Mouse (Mus musculus): Measurements from ENCODE around the gene Dip2b.

Gene Dip2b

DNA sequence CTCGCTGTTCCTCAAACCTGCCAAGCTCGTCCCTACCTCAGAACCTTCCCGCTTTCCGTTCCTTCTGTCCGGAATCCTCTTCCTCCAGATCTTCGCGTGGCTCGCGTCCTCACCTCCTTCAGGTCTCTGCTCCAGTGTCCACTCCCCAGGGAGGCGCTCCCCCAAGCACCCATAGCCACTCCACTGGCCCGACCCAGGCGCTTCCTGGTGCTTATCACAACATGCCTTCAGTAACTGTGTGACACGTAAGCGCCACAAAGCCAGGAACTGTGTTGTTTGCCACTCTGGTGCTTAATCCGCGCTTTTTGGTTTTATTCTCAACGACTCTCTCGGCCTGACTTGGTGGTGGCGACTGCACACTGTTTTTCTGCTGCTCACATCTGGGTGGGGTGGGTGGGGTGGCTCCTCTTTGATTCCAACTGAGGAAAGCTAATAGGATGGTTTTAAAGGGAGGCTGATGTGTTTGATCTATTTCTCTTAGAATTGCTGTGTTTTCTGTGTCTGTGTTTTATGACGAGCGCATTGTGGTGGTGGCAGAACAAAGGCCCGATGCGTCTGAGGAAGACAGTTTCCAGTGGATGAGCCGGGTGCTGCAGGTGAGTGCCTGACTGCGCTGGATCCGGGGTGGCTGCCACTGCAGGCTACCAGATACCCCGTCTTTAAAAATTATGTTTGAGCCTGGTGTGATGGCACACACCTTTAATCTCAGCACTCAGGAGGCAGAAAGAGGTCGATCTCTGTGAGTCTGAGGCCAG is 144.2 kb downstream of the Dip2b start:
- no peak for DNase-seq

DNA sequence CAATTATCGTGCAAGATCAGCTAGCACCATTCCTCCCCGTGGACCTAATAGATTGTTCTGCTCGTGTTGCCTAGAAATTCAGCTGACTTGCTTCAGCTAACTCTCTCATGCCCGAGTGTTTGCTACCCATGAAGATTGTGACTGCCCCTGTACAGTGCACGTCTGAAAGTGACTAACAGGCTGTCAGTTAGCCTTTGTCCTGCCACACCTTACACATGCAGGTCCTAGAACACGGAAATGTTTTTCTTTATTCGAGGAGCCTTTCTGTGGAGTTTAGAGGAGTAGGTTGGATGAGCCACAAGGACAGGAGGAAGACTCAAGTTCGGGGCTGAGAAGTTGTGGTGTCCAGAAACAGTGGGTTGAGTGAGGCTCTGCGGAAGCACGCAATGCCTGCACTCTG is 145.0 kb downstream of the Dip2b start:
- DNase-seq = no peak

DNA sequence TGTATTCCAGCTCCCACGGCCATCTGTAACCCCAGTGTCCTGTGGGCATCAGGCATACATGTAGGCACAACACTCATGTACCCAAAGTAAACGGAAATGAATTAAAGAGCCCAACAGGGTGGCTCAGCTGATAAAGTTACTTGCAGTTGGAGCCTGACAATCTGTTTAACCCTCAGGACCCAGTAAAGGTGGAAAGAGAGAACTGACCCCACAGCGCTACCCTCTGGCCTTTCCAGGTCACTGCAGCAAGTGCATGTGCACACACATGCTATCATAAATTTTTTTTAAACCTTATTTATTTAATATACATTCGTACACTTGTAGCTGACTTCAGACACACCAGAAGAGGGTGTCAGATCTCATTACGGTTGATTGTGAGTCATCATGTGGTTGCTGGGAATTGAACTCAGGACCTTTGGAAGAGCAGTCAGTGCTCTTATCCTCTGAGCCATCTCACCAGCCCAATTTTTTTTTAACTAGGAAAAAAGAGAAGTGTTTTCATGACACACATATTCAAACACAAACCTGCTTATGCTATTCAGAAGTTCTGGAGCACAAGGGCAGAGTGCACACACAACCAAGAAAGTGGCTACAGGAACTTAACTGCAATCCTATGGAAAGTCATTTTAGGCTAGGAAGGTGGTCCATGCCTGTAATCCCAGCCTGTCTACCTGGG is 146.5 kb downstream of the Dip2b start:
- DNase-seq = peak in 1 of 2 experiments; percentile 66

DNA sequence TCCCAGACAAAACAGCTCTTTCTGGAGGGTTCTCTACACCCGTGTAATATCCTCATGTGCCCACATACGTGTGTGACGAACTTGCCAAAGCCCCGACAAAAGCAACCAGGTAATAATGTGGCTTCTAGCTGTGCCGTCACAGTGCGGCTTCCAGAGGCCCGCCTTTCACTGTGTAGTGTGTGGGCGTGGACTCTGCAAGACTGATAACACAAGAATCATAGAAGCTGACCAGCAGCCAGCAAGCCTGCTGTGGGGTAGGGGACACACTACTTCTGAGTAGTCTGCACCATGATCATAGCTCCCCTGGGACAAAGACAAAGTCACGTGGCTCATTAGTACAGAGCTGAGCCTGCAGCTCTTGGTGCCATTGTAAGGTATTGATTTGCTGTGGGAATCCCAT is 147.8 kb downstream of the Dip2b start:
- DNase-seq = no peak

DNA sequence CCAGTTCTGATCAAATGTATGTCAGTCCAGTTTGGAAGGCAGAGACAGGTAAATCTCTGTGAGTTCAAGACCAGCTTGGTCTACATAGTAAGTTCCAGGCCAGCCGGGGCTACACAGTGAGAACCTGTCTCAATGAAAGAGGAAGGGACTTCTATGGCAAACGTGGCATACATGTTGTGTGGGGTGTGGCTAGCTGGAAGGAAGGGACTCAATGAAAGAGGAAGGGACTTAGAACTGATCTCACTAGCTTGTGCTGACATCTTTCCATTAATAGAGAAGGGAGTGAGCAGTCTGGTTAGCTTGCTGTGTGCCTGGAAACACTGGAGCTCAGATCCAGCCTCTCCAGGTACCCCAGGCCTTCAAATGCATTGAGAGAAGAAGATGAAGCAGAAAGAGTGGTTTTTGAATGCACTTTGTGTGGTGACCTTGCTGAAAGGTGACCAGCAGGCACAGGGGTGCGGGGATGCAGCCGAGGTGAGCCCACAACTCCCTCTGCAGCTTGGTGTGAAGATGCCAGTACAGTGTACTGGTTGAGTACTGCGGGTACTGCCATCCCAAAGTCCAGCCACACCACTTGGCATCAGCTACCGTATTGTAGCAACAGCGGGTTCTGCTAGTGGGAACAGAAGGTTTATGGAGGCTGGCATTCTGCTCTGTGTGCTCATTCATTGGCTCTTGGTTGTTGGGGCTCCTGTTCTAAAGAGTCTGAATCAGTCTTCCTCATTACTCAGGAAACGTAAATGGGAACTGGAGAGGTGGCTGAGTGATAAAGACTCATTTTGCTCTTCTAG is 148.6 kb downstream of the Dip2b start:
- DNase-seq = no peak

DNA sequence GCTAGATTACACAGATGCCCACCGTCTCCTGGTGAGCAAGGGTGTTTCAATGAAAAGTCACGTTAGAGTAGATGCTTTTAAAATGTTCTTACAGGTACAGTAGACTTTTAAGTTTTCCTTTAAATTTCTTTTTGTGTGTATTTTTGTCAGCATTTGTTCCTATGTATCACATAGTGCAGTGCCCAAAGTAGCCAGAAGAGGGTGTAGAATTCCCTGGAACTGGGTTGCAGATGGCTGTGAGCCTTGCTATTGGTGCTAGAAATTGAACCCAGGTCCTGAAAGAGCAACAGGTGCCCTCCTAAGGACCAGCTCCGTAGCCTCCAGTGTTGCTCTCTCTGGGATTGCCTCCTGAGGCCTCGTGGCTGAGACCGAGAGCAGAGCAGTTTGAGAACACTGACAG is 150.1 kb downstream of the Dip2b start:
- no peak for DNase-seq

DNA sequence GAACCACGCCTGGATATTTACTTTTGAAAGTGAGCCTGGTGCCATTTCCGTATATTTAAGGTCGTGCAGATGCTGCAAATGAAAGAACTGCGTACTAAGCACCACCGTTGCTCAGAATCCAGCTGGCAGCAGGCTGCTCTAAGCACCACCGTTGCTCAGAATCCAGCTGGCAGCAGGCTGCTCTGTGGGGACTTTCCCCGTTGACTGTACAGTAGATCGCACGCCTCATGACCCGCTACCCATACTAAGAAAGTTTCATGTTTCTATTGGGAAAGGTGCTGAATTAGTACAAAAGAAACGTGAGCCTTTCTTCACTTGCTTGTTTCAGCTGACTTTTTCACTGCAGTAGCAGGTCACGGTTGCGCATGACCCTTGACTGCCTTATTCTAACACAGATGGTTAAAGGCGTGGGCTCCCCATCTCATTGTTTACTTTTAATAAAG is 150.5 kb downstream of the Dip2b start:
- DNase-seq = no peak

DNA sequence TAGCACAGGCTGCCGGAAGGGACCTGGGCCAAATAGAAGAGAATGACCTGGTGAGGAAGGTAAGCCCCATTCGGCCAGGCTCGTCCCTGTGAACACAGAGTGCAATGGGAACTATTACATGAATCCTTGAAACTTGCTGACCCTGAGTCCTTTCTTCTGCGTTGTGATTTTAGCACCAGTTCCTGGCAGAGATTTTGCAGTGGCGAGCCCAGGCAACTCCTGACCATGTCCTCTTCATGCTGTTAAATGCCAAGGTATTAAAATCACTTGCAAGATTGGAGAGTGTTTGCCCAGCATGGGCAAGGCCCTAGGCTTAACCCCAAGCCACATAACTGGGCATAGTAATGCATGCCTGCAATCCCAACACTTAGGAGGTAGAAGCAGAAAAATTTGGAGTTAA is 151.6 kb downstream of the Dip2b start:
- DNase-seq = no peak

DNA sequence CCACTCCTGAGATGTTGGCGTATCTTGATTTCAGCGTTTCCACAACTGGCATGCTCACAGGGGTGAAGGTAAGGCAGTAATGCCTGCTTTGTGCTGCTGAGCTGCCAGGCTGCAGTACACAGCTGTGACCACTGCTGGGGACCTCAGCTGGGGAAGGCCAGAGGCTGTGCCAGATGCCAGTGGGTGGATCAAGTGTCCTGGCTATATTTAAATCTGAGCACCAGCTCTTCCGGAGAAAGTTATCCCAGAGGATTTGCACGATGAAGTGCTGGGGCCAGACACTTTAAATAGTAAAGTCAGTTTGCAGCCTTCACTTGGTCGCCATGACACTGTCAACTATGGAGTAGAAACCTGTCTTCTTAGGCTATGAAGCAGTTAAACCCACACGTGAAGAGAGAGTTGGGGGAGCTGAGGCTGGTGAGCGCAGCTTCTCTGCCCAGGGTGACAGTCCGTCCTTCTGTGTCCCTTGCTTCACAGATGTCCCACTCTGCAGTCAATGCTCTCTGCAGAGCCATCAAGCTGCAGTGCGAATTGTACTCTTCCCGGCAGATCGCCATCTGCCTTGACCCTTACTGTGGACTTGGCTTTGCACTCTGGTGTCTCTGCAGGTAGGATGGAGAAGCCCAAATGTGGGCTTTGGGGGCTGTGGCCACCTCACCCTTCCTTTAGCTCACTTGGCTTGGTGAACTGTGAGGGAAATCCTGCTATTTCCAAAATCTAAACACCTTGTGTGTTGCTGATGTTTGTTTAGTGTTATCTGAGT is 160.7 kb downstream of the Dip2b start:
- DNase-seq = peak; percentile 90 to 92

DNA sequence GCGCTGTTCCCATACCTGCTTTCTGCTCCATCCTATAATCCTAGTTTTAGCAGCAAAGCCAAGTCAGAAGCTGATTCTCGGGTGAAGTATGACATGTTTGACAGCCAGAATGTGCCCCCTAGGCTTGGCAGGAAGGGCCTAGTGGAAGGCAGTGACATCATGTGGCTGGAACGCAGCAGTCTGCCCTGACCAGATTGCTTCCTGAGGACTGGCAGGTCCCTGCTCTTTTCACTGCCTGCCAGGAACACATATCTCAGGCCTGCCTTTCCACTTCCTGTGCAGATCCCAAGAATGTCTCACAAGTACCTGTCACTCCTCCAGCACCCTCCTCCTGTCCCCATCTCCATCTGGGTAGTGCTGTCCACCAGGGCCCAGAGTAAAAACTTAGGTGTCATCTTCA is 161.3 kb downstream of the Dip2b start:
- peak; percentile 88 to 93 for DNase-seq

DNA sequence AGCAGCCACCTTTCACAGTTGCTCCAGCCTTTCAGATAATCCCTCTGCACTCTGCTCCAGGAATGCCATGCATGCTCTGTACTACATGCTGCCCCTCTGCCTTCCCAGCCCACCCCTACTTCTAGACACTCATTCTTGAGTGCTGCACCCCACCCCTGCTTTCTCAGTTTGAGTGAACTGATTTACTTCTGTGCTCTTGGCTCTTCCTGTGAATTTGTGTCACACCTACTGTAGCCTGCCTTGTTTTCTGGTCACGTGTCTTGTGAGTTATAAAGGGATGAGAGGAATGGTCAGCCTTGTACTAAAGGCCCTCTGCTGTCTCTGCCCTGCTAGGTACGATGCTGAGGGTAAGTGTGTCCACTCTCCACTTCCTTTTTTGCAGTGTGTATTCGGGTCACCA is 163.3 kb downstream of the Dip2b start:
- no peak for DNase-seq

DNA sequence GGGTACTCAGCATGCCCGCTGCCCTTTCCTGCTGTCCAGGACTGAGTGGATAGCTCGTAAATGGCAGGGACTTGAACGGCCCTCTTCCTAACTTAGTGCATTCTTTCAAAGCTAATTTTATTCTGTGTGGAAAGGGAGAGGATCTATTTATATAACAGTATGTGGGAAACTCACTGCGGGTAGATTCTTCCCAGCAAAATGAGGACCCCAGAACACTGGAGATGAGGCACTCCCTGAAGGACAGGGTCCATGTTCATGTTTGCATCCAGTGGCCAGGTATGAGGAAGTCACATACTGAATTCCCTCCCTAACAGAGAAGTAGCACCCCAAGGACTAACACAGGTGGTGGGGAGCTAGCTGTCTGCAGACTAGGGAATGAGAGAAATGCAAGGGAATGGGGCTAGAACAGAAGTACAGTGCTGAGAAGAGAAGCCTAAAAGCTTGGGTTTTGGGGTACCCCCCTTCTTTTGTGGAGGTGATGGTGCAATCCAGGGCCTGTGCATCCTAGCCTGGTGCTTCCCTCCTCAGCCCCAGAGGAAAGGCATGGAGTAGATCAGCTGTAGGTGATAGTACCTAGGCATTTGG is 164.1 kb downstream of the Dip2b start:
- DNase-seq = no peak

DNA sequence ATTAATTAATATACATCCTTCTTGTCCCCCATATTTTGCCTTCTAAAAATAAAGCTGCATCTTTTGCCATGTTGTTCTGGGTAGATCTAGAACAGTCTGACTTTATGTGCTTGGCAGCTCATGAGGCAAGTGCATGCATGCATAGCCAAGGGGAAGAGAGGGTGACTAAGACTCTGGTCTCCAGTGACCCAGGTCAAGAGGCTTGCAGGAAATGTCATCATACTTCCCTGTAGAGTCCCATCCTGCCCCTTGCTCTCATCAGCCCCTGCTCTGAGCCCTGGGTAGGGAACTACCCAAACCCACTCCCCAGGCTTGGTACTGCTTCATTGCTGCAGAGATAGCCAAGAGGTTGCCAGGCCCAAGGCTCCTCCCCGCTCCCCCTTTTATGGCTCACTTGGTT is 166.1 kb downstream of the Dip2b start:
- DNase-seq = no peak

DNA sequence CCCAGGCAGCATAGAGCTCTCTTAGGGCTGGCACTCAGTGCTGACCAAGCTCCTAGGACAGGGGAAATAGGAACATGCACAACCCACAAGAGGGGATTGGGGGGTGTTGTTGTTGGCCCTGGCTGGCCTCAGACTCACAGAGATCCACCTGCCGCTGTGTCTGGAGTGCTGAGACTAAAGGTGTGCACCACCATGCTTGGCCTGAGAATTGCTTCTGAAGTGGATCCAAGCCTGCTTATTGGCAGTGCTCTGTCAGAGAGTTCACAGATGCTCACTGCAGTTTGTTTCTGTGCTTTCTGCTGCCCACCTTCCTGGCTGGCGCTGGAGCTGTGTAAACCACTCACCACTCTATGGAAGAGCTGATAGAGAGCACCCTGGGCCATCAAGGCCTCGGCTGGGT is 171.5 kb downstream of the Dip2b start:
- peak; percentile 51 to 63 for DNase-seq

DNA sequence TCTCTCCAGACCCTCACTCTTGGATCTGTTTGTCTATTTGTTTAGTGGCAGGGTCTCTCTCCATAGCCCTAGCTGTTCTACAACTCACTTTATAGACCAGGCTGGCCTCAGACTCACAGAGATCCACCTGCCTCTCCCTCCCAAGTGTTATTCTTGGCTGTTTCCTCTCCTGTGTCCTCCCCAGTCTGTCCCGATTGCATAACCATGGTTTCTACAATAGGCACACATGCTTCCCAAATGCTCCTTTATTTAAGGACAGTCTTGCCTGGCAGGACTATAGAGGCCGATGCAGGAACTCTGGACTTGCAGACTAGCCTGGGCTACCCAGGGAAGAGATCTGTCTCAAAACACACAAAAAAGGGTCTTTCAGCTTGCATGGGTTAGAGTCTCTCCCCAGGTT is 174.9 kb downstream of the Dip2b start:
- no peak for DNase-seq

DNA sequence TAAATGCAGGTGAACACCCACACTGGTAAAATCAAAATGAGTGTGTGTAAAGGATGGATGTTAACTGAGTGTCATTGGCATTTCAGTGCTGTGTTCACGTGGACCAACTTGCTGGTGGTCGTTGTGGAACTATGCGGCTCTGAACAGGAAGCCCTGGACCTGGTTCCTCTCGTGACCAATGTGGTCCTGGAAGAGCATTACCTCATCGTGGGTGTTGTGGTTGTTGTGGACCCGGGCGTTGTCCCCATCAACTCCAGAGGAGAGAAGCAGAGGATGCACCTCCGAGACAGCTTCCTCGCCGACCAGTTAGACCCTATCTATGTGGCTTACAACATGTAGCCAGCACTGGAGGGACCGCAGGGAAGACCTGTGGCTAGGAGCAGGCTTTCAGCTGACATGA is 176.6 kb downstream of the Dip2b start:
- no peak for DNase-seq

DNA sequence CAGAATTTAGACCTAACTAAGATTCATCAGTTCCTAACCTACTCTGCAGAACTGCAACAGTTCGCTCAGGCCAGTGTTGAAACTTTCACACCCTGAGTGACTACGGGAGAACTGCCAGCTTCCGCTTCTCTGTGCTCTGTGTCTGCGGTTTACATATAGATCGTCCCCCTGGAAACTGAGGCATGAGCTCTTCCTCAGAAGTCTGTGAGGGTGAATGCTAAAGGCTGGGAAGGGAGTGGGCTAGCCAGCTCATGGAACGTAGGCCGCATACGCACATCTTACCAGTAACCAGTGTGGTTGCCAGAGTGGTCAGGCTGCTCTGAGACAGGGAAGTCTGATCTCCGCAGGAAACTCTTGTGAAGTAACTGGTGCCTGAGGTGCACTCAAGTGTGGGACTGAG is 177.7 kb downstream of the Dip2b start:
- peak in 1 of 2 experiments; percentile 20 for DNase-seq

DNA sequence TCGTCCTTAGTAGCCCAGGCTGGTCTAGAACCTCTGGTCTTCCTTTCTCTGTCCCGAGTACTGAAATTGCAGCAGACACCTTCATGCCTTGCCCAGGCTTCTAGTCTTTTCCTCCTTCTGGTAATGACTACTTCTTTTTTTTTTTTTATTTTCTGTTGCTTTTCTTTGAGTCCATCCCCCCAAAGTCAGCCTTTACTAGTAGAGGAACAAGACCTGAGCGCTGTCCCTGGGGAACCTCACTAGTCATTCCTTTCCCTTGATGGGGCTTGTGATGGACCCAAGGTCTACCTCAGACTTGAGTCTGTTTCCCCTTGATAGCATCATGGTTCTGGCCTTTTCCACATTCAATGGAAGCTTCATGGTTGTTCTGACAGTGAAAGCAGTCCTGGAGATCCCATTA is 179.6 kb downstream of the Dip2b start:
- DNase-seq = no peak

DNA sequence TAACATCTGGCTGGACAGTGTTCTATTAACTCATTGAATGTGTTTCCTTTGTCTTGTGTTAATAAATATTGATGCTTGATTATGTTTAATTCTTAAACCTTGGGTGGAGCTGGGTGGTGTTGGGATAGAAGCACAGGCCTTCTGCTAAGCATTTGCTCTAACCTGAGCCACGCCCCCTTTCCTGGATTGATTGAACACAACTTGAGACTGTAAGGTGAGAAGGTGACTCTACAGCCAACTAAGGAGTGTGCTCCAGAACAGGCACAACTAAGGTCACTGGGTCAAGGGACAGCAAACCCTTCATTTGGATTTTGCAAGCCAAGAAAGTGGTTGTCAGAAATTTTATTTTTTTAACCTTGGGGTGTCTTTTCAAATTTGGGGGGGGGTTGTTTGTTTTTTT is 180.9 kb downstream of the Dip2b start:
- DNase-seq = no peak

DNA sequence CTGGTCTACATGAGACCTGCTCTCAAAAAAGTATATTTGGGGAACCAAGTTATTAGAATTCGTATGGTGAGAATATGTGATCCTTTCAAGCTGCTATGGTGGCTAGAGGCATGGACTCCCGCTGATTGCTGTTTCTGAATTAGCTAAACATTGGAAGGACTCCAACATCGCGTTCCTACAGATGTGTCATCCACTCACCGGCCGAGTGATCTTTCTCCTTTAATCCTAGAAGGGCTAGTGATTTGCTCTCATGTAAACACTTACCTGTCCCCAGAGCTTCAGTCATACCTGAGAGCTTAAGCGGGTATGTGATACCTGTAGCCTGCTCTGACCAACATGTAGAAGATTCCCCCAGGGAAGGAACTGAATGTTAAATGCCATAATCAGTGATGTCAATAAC is 182.5 kb downstream of the Dip2b start:
- DNase-seq = no peak

DNA sequence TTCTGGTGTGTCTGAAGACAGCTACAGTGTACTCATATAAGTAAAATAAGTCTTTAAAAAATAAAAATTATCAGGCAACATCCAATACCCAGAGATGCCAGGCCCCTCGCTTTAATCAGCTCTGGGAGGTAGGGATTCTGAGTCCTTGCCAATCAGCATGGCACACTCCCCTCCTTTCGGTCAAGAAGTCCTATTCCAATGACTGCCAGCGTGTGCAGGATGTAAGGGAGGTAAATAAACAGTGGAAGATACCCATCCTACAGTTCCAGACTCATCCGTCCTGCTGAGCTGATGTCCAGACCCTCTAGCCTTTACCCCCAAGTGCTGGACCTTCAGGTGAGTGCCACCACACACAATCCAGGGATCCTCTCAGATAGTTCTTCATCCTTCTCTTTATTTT is 186.9 kb downstream of the Dip2b start:
- DNase-seq = peak; percentile 67

DNA sequence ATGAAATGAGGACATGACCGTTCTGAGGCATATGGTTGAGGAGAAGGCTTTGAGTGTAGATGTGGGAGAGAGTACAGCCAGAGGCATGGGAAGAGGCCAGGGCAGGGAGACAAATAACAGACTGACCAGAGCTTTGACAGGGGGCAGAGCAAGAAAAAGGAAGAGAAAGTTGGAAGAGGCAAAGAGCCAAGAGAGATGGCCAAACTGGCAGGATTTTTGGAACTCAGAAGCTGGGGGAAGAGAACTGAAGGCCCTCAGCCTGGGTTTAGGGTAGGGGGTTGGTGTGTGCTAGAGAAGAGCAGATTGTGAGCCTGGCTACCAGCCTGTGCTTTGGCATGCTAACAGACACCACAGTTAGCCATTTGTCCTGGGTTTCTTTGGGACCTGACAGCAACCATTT is 187.4 kb downstream of the Dip2b start:
- DNase-seq = peak; percentile 91 to 93

Measured in cerebellum, postnatal 10 days (tissue).